Mouse (Mus musculus): Measurements from ENCODE around the gene Suco. TPM values are rescaled to one million over a fixed set of nuclear protein-coding genes. Genes with fewer than 3 reads are reported as not detected.

Suco gene
- total and polyA plus RNA-seq, 3 experiments: 6.4 to 6.8 TPM; not detected in 1

- Histone ChIP-seq H3K9me3 (replicated peaks; ENCODE audit: insufficient read depth, low read length) (no peaks in the 10 kb centered on the region), H3K27me3 (ENCODE audit: control insufficient read depth in 1 of 2, insufficient read depth in 2 of 2, low read length in 2 of 2) (no peaks in the 10 kb centered on the region), H3K4me3 (ENCODE audit: control insufficient read depth in 1 of 2, insufficient read depth in 1 of 2, low read depth in 2 of 2, low read length in 2 of 2) (no peak overlapping the region), H3K27ac (ENCODE audit: control insufficient read depth, low read depth, low read length) (no peak overlapping the region), H3K4me1 (ENCODE audit: control insufficient read depth in 1 of 2, insufficient read depth in 2 of 2, low read length in 2 of 2) (no peaks in the 10 kb centered on the region), H3K79me2 (ENCODE audit: control insufficient read depth, insufficient read depth, low read length, poor library complexity) (no peaks in the 10 kb centered on the region), H3K36me3 (ENCODE audit: control insufficient read depth in 1 of 2, insufficient read depth in 2 of 2, low read length in 2 of 2) (no peaks in the 10 kb centered on the region), H3K9ac (ENCODE audit: control insufficient read depth, low read depth, low read length, poor library complexity, severe bottlenecking) (no peak overlapping the region)
- no peak for DNase-seq (ENCODE audit: low read depth, low spot score)
- TF ChIP-seq MYB (IDR thresholded peaks at IDR 0.05; ENCODE audit: low read depth, low read length): no peak
- TF ChIP-seq MAFK (IDR thresholded peaks at IDR 0.05; ENCODE audit: borderline replicate concordance, low read depth, low read length): no peak
- TF ChIP-seq POLR2A (IDR thresholded peaks at IDR 0.05; ENCODE audit: control insufficient read depth in 1 of 2, insufficient read depth in 1 of 2, low read depth in 1 of 2, low read length in 2 of 2, poor library complexity in 1 of 2): no peak
- TF ChIP-seq UBTF (IDR thresholded peaks at IDR 0.05; ENCODE audit: borderline replicate concordance, insufficient read depth, low read depth, low read length): no peak
- TF ChIP-seq HCFC1 (IDR thresholded peaks at IDR 0.05; ENCODE audit: low read depth, low read length): no peak
These were observed 67.1 kb downstream of the Suco start for GRCm38 (mm10) chr1:161809428-161809827.

- no peak overlapping the region for H3K27ac ChIP-seq (ENCODE audit: control insufficient read depth, low read depth, low read length)
These were observed 67.5 kb downstream of the Suco start for GRCm38 (mm10) chr1:161808980-161809379.

GRCm38 (mm10) chr1:161804541-161804971, 71.9 kb downstream of the Suco start:
- H3K9ac ChIP-seq (ENCODE audit: control insufficient read depth, low read depth, low read length, poor library complexity, severe bottlenecking): no peak overlapping the region
- no peaks in the 10 kb centered on the region for H3K79me2 ChIP-seq (ENCODE audit: control insufficient read depth, insufficient read depth, low read length, poor library complexity)
- no peak overlapping the region for H3K4me3 ChIP-seq (ENCODE audit: control insufficient read depth in 1 of 2, insufficient read depth in 1 of 2, low read depth in 2 of 2, low read length in 2 of 2)
- DNase-seq (ENCODE audit: low read depth, low spot score): no peak
- TF ChIP-seq SMC3 (IDR thresholded peaks at IDR 0.05; ENCODE audit: low read depth, low read length): no peak
- H3K27me3 ChIP-seq (ENCODE audit: control insufficient read depth in 1 of 2, insufficient read depth in 2 of 2, low read length in 2 of 2): no peaks in the 10 kb centered on the region
- H3K4me1 ChIP-seq (ENCODE audit: control insufficient read depth in 1 of 2, insufficient read depth in 2 of 2, low read length in 2 of 2): no peaks in the 10 kb centered on the region
- no peak overlapping the region for H3K27ac ChIP-seq (ENCODE audit: control insufficient read depth, low read depth, low read length)
- H3K9me3 ChIP-seq (replicated peaks; ENCODE audit: insufficient read depth, low read length): no peaks in the 10 kb centered on the region
- no peaks in the 10 kb centered on the region for H3K36me3 ChIP-seq (ENCODE audit: control insufficient read depth in 1 of 2, insufficient read depth in 2 of 2, low read length in 2 of 2)

More at GRCm38 (mm10) chr1:161808980-161809379, 67.5 kb downstream of the Suco start:
- Histone ChIP-seq H3K4me1 (ENCODE audit: control insufficient read depth in 1 of 2, insufficient read depth in 2 of 2, low read length in 2 of 2) (no peaks in the 10 kb centered on the region), H3K9ac (ENCODE audit: control insufficient read depth, low read depth, low read length, poor library complexity, severe bottlenecking) (no peak overlapping the region), H3K79me2 (ENCODE audit: control insufficient read depth, insufficient read depth, low read length, poor library complexity) (no peaks in the 10 kb centered on the region), H3K9me3 (replicated peaks; ENCODE audit: insufficient read depth, low read length) (no peaks in the 10 kb centered on the region), H3K27me3 (ENCODE audit: control insufficient read depth in 1 of 2, insufficient read depth in 2 of 2, low read length in 2 of 2) (no peaks in the 10 kb centered on the region), H3K36me3 (ENCODE audit: control insufficient read depth in 1 of 2, insufficient read depth in 2 of 2, low read length in 2 of 2) (no peaks in the 10 kb centered on the region), H3K4me3 (ENCODE audit: control insufficient read depth in 1 of 2, insufficient read depth in 1 of 2, low read depth in 2 of 2, low read length in 2 of 2) (no peak overlapping the region)
- no peak for DNase-seq (ENCODE audit: low read depth, low spot score)
- TF ChIP-seq KAT2A (conservative IDR thresholded peaks at IDR 0.05; ENCODE audit: low read depth, low read length): no peak
- TF ChIP-seq RCOR1 (IDR thresholded peaks at IDR 0.05; ENCODE audit: low read depth, low read length): no peak
- TF ChIP-seq GABPA (IDR thresholded peaks at IDR 0.05; ENCODE audit: low read depth, low read length): no peak
- TF ChIP-seq CTCF (IDR thresholded peaks at IDR 0.05 in 2 of 3, conservative IDR thresholded peaks at IDR 0.05 in 1 of 3; ENCODE audit: control insufficient read depth in 1 of 3, insufficient read depth in 1 of 3, low read depth in 2 of 3, low read length in 3 of 3, poor library complexity in 1 of 3, severe bottlenecking in 1 of 3): no peak
- TF ChIP-seq ZMIZ1 (IDR thresholded peaks at IDR 0.05; ENCODE audit: low read depth, low read length): no peak
- no peak for TF ChIP-seq ZNF384 (IDR thresholded peaks at IDR 0.05; ENCODE audit: low read depth, low read length)
- no peak for TF ChIP-seq MYC (IDR thresholded peaks at IDR 0.05; ENCODE audit: low read depth, low read length)
- no peak for TF ChIP-seq POLR2AphosphoS5 (IDR thresholded peaks at IDR 0.05; ENCODE audit: borderline replicate concordance, low read depth, low read length)

Measured in MEL (cell line).